Mouse (Mus musculus) retina, adult 2 months (tissue): ENCODE data around the gene Pgm2.

Source experiments
- DNase-seq: peaks from one replicate; pipeline ENCODE4 v3.0.0-alpha.2; 2012; ENCODE audit warnings: low read depth, low spot score

The Pgm2 gene

DNA sequence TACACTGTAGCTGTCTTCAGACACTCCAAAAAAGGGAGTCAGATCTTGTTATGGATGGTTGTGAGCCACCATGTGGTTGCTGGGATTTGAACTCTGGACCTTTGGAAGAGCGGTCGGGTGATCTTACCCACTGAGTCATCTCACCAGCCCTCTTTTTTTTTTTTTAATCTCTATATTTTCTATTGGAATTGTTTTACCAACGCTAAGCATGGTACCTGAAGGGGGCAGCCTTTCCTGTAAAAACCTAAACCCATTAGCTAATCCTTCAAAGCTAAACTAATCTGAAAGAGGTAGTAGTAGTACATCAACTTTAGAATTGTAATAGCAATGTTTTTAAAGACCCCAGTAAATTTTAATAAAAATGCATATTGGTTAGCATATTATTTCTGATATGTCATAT lies 17.2 kb upstream of the Pgm2 start:
- no peak for DNase-seq

- no peak for DNase-seq
These were observed 15.4 kb upstream of the Pgm2 start for GRCm38 (mm10) chr5:64077353-64077752.

- DNase-seq: no peak
These were observed 13.8 kb upstream of the Pgm2 start for GRCm38 (mm10) chr5:64078740-64079461.

DNA sequence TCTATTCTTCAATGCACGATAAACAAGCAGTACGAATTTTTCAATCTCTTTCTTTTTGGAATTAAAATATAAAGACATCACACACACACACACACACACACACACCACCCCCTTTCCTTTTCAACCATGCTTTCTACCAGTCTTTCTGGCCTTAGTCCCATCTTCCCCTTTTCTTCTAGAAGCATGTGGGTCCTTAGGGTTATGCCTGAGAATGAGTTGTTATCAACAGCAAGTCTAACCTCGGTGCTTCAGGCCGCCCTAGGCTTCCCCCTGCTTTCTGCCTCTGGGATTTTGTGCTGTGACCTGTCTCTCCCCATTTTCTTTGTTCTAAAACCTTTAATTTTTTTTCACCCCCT lies 13.3 kb upstream of the Pgm2 start:
- DNase-seq: no peak

DNA sequence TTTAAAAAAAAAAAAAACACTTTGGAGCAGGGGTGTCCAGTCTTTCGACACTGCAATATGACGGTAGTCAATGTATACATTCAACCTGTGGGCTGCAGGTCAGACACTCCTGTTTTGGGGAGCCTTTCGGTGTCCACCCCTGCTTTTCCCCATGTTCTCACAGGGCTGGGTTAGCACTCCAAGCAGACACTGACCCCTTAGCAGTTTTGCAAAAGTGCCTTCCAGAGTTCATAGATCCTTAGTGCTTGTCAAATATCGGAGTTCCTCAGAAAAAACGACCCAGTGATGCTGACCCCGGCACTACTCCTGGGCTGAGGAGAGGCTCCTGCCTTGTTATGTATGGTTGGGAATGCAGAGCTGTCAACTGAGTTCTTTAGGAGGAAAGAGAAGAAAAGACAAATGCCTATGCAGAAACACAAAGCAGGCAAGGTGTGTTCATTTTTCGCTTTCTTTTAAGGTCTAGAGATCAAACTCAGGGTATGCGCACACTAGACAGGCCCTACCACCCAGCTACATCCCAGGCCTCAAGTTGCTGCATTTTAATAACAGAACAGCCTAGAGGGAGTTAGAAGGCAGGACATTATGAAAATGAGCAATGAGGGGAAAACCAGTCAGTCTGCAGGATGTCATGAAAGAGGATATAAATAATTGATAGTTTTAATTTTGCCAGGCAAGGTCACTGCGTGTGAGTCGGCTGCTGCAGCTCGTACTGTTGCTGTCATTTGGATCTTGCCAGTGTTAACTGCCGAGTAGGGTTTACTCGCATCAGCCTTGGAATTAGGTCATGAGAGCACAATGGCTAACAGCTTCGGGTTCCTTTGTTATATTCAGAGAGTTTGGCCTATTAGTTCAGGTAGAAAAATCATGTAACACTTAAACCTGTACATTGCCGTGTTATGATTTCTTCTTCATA lies 9.0 kb upstream of the Pgm2 start:
- no peak for DNase-seq

GRCm38 (mm10) chr5:64085405-64085804 lies 7.3 kb upstream of the Pgm2 start:
- DNase-seq: no peak

DNA sequence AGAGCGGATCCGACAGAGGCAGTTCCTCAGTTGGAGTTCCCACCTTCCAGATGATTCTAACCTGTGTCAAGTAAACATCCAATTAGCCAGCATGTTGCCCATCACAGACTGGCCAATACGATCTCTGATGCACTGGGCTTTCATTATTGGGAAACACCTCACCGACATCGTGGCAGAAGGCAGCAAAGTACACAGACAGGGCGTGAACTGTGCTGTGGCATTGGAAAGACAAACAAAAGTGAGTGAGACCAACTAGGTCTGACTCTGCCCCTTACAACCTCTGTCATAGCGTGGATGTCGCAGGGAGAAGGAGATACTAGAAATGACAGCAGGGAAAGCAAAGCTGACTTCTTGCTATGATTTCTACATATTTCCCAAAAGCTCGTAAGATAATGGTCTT lies 4.0 kb upstream of the Pgm2 start:
- no peak for DNase-seq

GRCm38 (mm10) chr5:64093349-64093871 lies 660 bp downstream of the Pgm2 start:
- DNase-seq: no peak

- no peak for DNase-seq
These were observed 2.7 kb downstream of the Pgm2 start for GRCm38 (mm10) chr5:64095342-64095993.

- DNase-seq: no peak
These were observed 9.4 kb downstream of the Pgm2 start for GRCm38 (mm10) chr5:64101993-64102716.

GRCm38 (mm10) chr5:64102717-64103075 lies 9.9 kb downstream of the Pgm2 start:
- no peak for DNase-seq

DNA sequence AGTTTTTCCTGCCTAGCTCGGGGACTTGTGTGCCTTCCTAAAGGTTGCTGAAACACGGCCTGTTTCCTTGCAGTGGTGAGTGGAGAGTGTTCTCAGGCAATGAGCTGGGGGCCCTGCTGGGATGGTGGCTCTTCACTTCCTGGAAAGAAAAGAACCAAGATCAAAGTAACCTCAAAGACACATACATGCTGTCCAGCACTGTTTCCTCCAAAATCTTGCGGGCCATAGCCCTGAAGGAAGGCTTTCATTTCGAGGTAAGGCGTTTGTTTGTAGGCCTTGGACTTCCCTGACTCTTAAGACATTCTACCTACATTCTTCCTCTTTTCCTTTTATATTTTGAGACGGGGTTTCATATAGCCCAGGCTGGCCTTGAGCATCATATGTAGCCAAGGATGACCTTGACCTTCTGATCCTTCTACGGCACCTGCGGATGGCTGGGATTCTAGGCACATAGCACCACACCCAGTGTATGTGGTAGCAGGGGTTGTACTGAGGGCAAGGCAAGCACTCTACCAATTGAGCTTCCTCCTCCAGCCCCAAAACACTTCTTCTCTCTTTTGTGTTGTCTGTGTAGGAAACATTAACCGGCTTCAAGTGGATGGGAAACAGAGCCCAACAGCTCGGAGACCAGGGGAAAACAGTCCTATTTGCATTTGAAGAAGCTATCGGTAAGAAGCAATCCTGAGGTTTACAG lies 15.0 kb downstream of the Pgm2 start:
- no peak for DNase-seq

DNA sequence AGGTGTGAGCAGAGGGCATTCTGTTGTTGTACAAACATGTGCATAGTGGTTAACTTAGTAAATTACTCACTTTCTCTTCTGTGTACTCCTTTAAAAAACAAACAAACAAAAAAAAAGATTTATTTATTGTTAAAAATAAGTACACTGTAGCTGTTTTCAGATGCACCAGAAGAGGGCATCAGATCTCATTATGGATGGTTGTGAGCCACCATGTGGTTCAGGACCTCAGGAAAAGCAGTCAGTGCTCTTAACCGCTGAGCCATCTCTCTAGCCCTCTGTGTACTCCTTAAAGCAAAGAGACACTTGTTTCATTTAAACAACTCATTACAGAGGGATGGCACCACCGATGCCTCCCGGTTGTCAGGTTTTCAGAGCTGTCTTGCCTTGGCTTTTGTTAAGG lies 16.5 kb downstream of the Pgm2 start:
- no peak for DNase-seq

- no peak for DNase-seq
These were observed 19.6 kb downstream of the Pgm2 start for GRCm38 (mm10) chr5:64112360-64112759.

DNA sequence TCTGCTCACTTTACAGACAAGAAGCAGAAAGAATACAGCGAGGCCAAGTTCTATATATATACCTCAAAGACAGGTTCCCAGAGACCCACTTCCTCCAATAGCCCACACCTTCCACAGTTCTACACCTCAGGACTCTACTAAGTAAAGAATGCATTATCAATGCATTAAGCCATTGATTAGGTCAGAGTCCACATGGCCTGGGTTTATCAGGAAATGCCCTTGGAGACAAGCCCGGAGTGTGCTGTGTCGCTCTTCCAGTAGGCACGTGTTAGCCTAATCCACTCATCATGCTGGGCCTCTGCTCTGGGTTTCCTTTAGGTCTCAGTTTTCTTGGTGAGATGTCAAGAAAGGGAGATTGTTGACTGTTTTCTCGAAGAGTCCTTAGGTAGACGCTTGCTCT lies 21.5 kb downstream of the Pgm2 start:
- DNase-seq: no peak

GRCm38 (mm10) chr5:64117191-64117590 lies 24.4 kb downstream of the Pgm2 start:
- DNase-seq: no peak

DNA sequence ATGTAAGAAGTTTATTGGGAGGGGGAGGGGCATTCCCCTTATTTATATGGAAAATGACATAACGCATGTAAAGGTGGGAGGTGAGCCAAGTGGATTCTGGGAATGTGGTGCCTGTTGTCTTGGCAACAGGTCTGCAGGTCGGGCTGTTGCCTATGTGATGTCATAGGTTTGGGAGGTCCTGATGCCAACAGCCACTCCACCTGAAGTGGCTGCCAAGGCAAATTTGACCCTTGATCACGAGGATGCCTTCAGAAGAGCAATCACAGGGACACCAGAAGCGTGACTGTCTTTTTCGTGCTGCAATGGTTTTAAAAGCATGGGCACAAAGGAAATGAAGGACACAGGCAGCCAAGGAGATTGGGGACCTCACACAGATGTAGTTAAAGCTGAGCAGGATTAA lies 33.0 kb downstream of the Pgm2 start:
- no peak for DNase-seq

DNA sequence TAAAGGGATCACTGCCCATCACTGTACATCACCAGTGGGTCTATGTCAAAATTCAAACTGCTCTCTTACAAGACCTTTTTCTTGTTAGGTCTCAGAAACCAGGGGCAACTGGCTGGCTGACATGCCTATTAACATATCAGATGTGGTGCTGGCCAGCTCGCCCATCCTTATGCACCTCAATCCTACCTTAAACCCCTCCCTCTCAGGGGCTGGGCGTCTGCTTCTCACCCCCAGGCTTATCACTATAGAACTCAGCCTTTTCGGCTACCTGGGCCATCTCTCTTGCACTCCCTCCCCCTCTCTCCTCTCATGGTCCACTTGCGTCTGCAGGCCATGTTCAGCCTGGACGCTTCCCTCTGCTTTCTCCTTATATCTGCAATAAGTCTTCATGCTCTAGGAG lies 38.8 kb downstream of the Pgm2 start:
- DNase-seq: no peak

GRCm38 (mm10) chr5:64133901-64134300 lies 41.2 kb downstream of the Pgm2 start:
- no peak for DNase-seq

DNA sequence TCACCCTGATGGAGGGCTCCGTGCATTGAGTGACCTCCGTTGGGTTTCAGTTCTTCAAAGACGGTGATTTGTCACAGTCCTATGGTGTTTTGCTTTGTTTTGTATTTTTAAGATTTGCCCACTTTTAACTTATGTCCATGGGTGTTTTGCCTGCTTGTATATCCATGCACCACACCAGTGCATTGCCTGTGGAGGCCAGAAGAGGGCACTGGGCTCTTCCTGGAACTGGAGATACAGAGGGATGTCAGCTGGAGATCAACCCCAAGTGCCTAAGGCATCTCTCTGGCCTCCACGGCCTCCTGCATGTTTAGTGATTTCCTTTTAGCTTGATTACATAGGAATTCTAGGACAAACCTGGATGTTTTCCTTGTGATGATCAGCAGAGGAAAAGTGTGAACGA lies 43.6 kb downstream of the Pgm2 start:
- DNase-seq: no peak

- no peak for DNase-seq
These were observed 47.5 kb downstream of the Pgm2 start for GRCm38 (mm10) chr5:64140202-64140601.
